In the genomic region with DNA sequence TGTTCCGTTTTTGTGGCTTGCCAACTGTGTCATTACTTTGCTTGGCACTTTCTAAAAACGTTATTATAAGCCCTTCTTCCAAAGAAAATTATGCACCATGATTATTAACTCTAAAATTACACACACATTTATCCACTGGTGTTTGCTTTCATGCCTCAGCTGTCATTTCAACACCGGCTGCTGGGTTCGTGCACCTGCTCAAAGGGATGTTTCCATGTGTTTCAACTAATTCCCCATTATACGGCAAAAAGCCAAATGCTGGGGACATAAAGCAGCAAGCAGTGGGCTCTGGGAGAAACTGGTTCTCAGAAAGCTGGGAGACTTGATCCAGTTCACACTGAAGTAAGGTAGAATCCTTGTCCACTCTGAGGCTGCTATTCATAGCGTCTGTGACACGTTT, we compare ENCODE assay signal across 21 mouse cellular contexts.
DNase-seq lines count a peak whose midpoint lies in the region; ATAC-seq and TF ChIP-seq lines count a peak whose summit lies in the region.
"Had no signal": no experiment of that assay in that cellular context is flagged by ENCODE, and none has a peak within 500 bp of the region (broad histone marks: within the 10 kb centered on the region; RNA-seq: fewer than 3 reads in every experiment).

No protein-coding gene starts in this region.

- no peak overlapping the region for H3K27ac ChIP-seq in embryonic facial prominence, embryonic 14.5 days (replicated peaks; ENCODE audit: low read depth, low read length)
- H3K27ac ChIP-seq in embryonic facial prominence, embryonic 10.5 days (replicated peaks) = no peak overlapping the region
- 0 out of 2 replicates have a peak overlapping the region, but pooled peaks have one; percentile 33 for H3K27ac ChIP-seq in forebrain, embryonic 15.5 days (replicated peaks)
- H3K27ac ChIP-seq in limb, embryonic 14.5 days (replicated peaks; ENCODE audit: low read depth, low read length) = no peak overlapping the region
- no peak overlapping the region for H3K27ac ChIP-seq in midbrain, embryonic 13.5 days
- H3K27ac ChIP-seq: embryonic facial prominence, embryonic 12.5 days; gastrocnemius, adult 2 months; hindbrain, embryonic 15.5 days had no signal

- 64% methylated on average over 7 of the region's 7 CpGs for WGBS in embryonic facial prominence, embryonic 14.5 days
- WGBS in embryonic facial prominence, embryonic 10.5 days = 83% methylated on average over 7 of the region's 7 CpGs
- WGBS in forebrain, embryonic 15.5 days = 37% methylated on average over 7 of the region's 7 CpGs
- WGBS in limb, embryonic 14.5 days = 57% methylated on average over 7 of the region's 7 CpGs
- WGBS in midbrain, embryonic 13.5 days = 73% methylated on average over 7 of the region's 7 CpGs

- H3K9me3 ChIP-seq in embryonic facial prominence, embryonic 14.5 days (ENCODE audit: control insufficient read depth, low read length) = no peaks in the 10 kb centered on the region
- no peaks in the 10 kb centered on the region for H3K9me3 ChIP-seq in embryonic facial prominence, embryonic 10.5 days
- H3K9me3 ChIP-seq in forebrain, embryonic 15.5 days = no peaks in the 10 kb centered on the region
- no peaks in the 10 kb centered on the region for H3K9me3 ChIP-seq in limb, embryonic 14.5 days (ENCODE audit: control insufficient read depth, low read length)
- no peaks in the 10 kb centered on the region for H3K9me3 ChIP-seq in midbrain, embryonic 13.5 days
- H3K9me3 ChIP-seq: embryonic facial prominence, embryonic 12.5 days; heart, embryonic 12.5 days; hindbrain, embryonic 15.5 days had no signal

- no peaks in the 10 kb centered on the region for H3K27me3 ChIP-seq in embryonic facial prominence, embryonic 14.5 days (replicated peaks; ENCODE audit: control insufficient read depth, insufficient read depth, low read length)
- no peaks in the 10 kb centered on the region for H3K27me3 ChIP-seq in embryonic facial prominence, embryonic 10.5 days (replicated peaks; ENCODE audit: low read depth, poor library complexity, severe bottlenecking)
- H3K27me3 ChIP-seq in forebrain, embryonic 15.5 days = no peaks in the 10 kb centered on the region
- no peaks in the 10 kb centered on the region for H3K27me3 ChIP-seq in limb, embryonic 14.5 days (ENCODE audit: control insufficient read depth, insufficient read depth, low read length)
- no peaks in the 10 kb centered on the region for H3K27me3 ChIP-seq in midbrain, embryonic 13.5 days
- H3K27me3 ChIP-seq: embryonic facial prominence, embryonic 12.5 days; heart, embryonic 12.5 days; hindbrain, embryonic 15.5 days had no signal

- ATAC-seq in embryonic facial prominence, embryonic 14.5 days (ENCODE audit: low read depth) = no peak
- ATAC-seq in forebrain, embryonic 15.5 days (replicated peaks) = peak; percentile 63; the same call in 1 of the 2 replicates
- peak; percentile 64; the same call in 1 of the 2 replicates for ATAC-seq in limb, embryonic 14.5 days (ENCODE audit: low FRiP score, low read depth)
- ATAC-seq in midbrain, embryonic 13.5 days = no peak
- ATAC-seq: intestine, postnatal 0 days had no signal

- no peak for TF ChIP-seq POLR2A in limb, embryonic 14.5 days (IDR thresholded peaks at IDR 0.05; ENCODE audit: borderline replicate concordance, extremely low read depth, insufficient read depth, insufficient read length)

- H3K9ac ChIP-seq in embryonic facial prominence, embryonic 14.5 days (ENCODE audit: low read depth, low read length) = no peak overlapping the region
- no peak overlapping the region for H3K9ac ChIP-seq in forebrain, embryonic 15.5 days (replicated peaks)
- H3K9ac ChIP-seq in limb, embryonic 14.5 days (ENCODE audit: low read depth, low read length, severe bottlenecking) = no peak overlapping the region
- H3K9ac ChIP-seq in midbrain, embryonic 13.5 days (replicated peaks) = no peak overlapping the region
- H3K9ac ChIP-seq: embryonic facial prominence, embryonic 12.5 days; heart, embryonic 12.5 days; hindbrain, embryonic 15.5 days had no signal

- peak; percentile 79 for DNase-seq in embryonic facial prominence, embryonic 14.5 days (ENCODE audit: low spot score)
- no peak for DNase-seq in embryonic facial prominence, embryonic 10.5 days (ENCODE audit: low spot score)
- peak; percentile 16 for DNase-seq in brain, adult 2 months (ENCODE audit: low read depth, low spot score)
- DNase-seq in limb, embryonic 14.5 days (ENCODE audit: low spot score) = peak; percentile 44
- DNase-seq in heart, postnatal 14 days = no peak
- DNase-seq: adrenal gland, postnatal 14 days; B cell, adult 2 months; cerebellum, adult 11 months; cerebellum, adult 8-10 months; cerebellum, postnatal 14 days; embryo, embryonic 11 days; gastrocnemius, adult 2 months; gastrocnemius, postnatal 25 days; heart, postnatal 36 days; kidney, adult 9 months had no signal

- H3K4me1 ChIP-seq in embryonic facial prominence, embryonic 14.5 days (ENCODE audit: control insufficient read depth, insufficient read depth, low read length) = no peaks in the 10 kb centered on the region
- H3K4me1 ChIP-seq in embryonic facial prominence, embryonic 10.5 days = peaks cover 9% of the 10 kb centered on the region
- H3K4me1 ChIP-seq in forebrain, embryonic 15.5 days = peaks cover 6% of the 10 kb centered on the region
- 0 out of 2 replicates have a peak, but pooled peaks cover 4% of the 10 kb centered on the region for H3K4me1 ChIP-seq in limb, embryonic 14.5 days (ENCODE audit: control insufficient read depth, insufficient read depth, low read length)
- no peaks in the 10 kb centered on the region for H3K4me1 ChIP-seq in midbrain, embryonic 13.5 days (replicated peaks)
- H3K4me1 ChIP-seq: heart, embryonic 12.5 days; hindbrain, embryonic 15.5 days had no signal

- no peak overlapping the region for H3K4me3 ChIP-seq in embryonic facial prominence, embryonic 14.5 days (ENCODE audit: low read depth, low read length)
- H3K4me3 ChIP-seq in embryonic facial prominence, embryonic 10.5 days = no peak overlapping the region
- no peak overlapping the region for H3K4me3 ChIP-seq in forebrain, embryonic 15.5 days
- H3K4me3 ChIP-seq in limb, embryonic 14.5 days (replicated peaks; ENCODE audit: low read length) = no peak overlapping the region
- no peak overlapping the region for H3K4me3 ChIP-seq in midbrain, embryonic 13.5 days (replicated peaks)
- H3K4me3 ChIP-seq: embryonic facial prominence, embryonic 12.5 days; gastrocnemius, adult 2 months; heart, embryonic 12.5 days; hindbrain, embryonic 15.5 days had no signal

- intact Hi-C loops in heart, postnatal 14 days (cut with DNase I) = no loop called here

- no peak overlapping the region for H3K4me2 ChIP-seq in embryonic facial prominence, embryonic 14.5 days (ENCODE audit: low read depth, low read length)
- no peak overlapping the region for H3K4me2 ChIP-seq in forebrain, embryonic 15.5 days (replicated peaks)
- no peak overlapping the region for H3K4me2 ChIP-seq in limb, embryonic 14.5 days (replicated peaks; ENCODE audit: low read depth, low read length, severe bottlenecking)
- no peak overlapping the region for H3K4me2 ChIP-seq in midbrain, embryonic 13.5 days (replicated peaks)
- H3K4me2 ChIP-seq: embryonic facial prominence, embryonic 12.5 days; heart, embryonic 12.5 days; hindbrain, embryonic 15.5 days had no signal

- H3K36me3 ChIP-seq in embryonic facial prominence, embryonic 14.5 days (ENCODE audit: control insufficient read depth, insufficient read depth, low read length) = no peaks in the 10 kb centered on the region
- no peaks in the 10 kb centered on the region for H3K36me3 ChIP-seq in embryonic facial prominence, embryonic 10.5 days (replicated peaks)
- H3K36me3 ChIP-seq in forebrain, embryonic 15.5 days = no peaks in the 10 kb centered on the region
- H3K36me3 ChIP-seq in limb, embryonic 14.5 days (ENCODE audit: control insufficient read depth, insufficient read depth, low read length) = no peaks in the 10 kb centered on the region
- no peaks in the 10 kb centered on the region for H3K36me3 ChIP-seq in midbrain, embryonic 13.5 days
- H3K36me3 ChIP-seq: embryonic facial prominence, embryonic 12.5 days; heart, embryonic 12.5 days; hindbrain, embryonic 15.5 days had no signal

Comparison
In these comparisons a context has a peak if more than half of its experiments do, and no peak if none do; other contexts are left out.
1. DNase-seq: peak in embryonic facial prominence, embryonic 14.5 days (single experiment), brain, adult 2 months (single experiment) and limb, embryonic 14.5 days (single experiment); none in embryonic facial prominence, embryonic 10.5 days (single experiment) and heart, postnatal 14 days (0 of 2).
2. ATAC-seq: peak in forebrain, embryonic 15.5 days (single experiment) and limb, embryonic 14.5 days (single experiment); none in embryonic facial prominence, embryonic 14.5 days (single experiment) and midbrain, embryonic 13.5 days (single experiment).